Mouse (Mus musculus) embryonic facial prominence, embryonic 15.5 days (tissue): ENCODE results near the gene 4930568D16Rik. TPM values are rescaled to one million over a fixed set of nuclear protein-coding genes. Genes with fewer than 3 reads are reported as not detected.

ENCODE experiments used
- ATAC-seq: fragments of 200-750 bp; cut with Nextera tagmentation; 2 replicates; pipeline ENCODE4 v1.8.0; 2017; ENCODE audit warnings: low read depth, moderate TSS enrichment; ENCODE audit not compliant: insufficient number of reproducible peaks, low FRiP score, low TSS enrichment
- H3K27ac ChIP-seq: fragments of 300-500 bp; sonication (generic); replicated peaks from 2 replicates; pipeline ENCODE4 v1.5.1; 2015; ENCODE audit warnings: mild to moderate bottlenecking, inconsistent platforms
- H3K27me3 ChIP-seq: fragments of 300-500 bp; sonication (generic); 2 replicates; pipeline ENCODE4 v1.6.1; 2015; ENCODE audit warnings: inconsistent platforms
- H3K36me3 ChIP-seq: fragments of 300-500 bp; sonication (generic); 2 replicates; pipeline ENCODE4 v1.6.1; 2015; ENCODE audit warnings: mild to moderate bottlenecking, inconsistent platforms
- H3K4me1 ChIP-seq: fragments of 300-500 bp; sonication (generic); 2 replicates; pipeline ENCODE4 v1.6.1; 2015; ENCODE audit warnings: inconsistent platforms
- H3K4me2 ChIP-seq: fragments of 300-500 bp; sonication (generic); replicated peaks from 2 replicates; pipeline ENCODE4 v1.6.1; 2015; ENCODE audit warnings: mild to moderate bottlenecking, inconsistent platforms
- H3K4me3 ChIP-seq: fragments of 300-500 bp; sonication (generic); replicated peaks from 2 replicates; pipeline ENCODE4 v1.5.1; 2015; ENCODE audit warnings: mild to moderate bottlenecking, inconsistent platforms
- H3K9ac ChIP-seq: fragments of 300-500 bp; sonication (generic); 2 replicates; pipeline ENCODE4 v1.6.1; 2015; ENCODE audit warnings: inconsistent platforms
- H3K9me3 ChIP-seq: fragments of 300-500 bp; sonication (generic); replicated peaks from 2 replicates; pipeline ENCODE4 v1.6.1; 2016; ENCODE audit warnings: inconsistent platforms
- WGBS: fragments of 180-500 bp; shearing (Covaris S2); methylation state at CpG from one replicate; pipeline ENCODE4 v1.1.7; 2015; 5-methylcytosine and 5-hydroxymethylcytosine counted together
- polyA plus RNA-seq: library from polyadenylated mRNA; unstranded; fragments of >200 nt; fragmentation: Nextera tagmentation; extraction: Ambion mirVana; gene quantifications from 2 replicates; pipeline ENCODE4 v1.2.1, GENCODE M21; 2015

The 4930568D16Rik gene
- polyA plus RNA-seq = not detected in 2 replicates

- H3K9ac ChIP-seq = no peak within 1 kb of the TSS
- no peak for ATAC-seq
- no peaks in the 10 kb centered on the region for H3K9me3 ChIP-seq
- no peaks in the 10 kb centered on the region for H3K4me1 ChIP-seq
- H3K27ac ChIP-seq = no peak within 1 kb of the TSS
- H3K4me2 ChIP-seq = no peak within 1 kb of the TSS
- H3K4me3 ChIP-seq = no peak within 1 kb of the TSS
- H3K36me3 ChIP-seq = no peaks in the 10 kb centered on the region
- H3K27me3 ChIP-seq = no peaks in the 10 kb centered on the region
- 77% methylated on average over 2 of the region's 2 CpGs for WGBS
These were observed at the start of gene 4930568D16Rik for GRCm38 (mm10) chr2:35367629-35368028. Gene 4930568D16Rik (minus strand): TSS chr2:35367729.

GRCm38 (mm10) chr2:35417231-35417630 lies 49.7 kb upstream of the 4930568D16Rik start:
- Histone ChIP-seq H3K27ac (no peak overlapping the region), H3K27me3 (no peaks in the 10 kb centered on the region), H3K9me3 (no peaks in the 10 kb centered on the region), H3K4me2 (no peak overlapping the region), H3K9ac (no peak overlapping the region), H3K36me3 (peaks cover 33% of the 10 kb centered on the region), H3K4me1 (no peaks in the 10 kb centered on the region), H3K4me3 (no peak overlapping the region)
- WGBS = 81% methylated on average over 1 of the region's 1 CpGs
- no peak for ATAC-seq

- no peak overlapping the region for H3K9ac ChIP-seq
- 80% methylated on average over 6 of the region's 6 CpGs for WGBS
- H3K4me1 ChIP-seq = no peaks in the 10 kb centered on the region
- no peaks in the 10 kb centered on the region for H3K9me3 ChIP-seq
- H3K27ac ChIP-seq = no peak overlapping the region
- no peaks in the 10 kb centered on the region for H3K27me3 ChIP-seq
- peaks cover 32% of the 10 kb centered on the region for H3K36me3 ChIP-seq
- ATAC-seq = no peak
- no peak overlapping the region for H3K4me3 ChIP-seq
- H3K4me2 ChIP-seq = no peak overlapping the region
These were observed 48.9 kb upstream of the 4930568D16Rik start for GRCm38 (mm10) chr2:35416473-35416872.

- no peak for ATAC-seq
- H3K27me3 ChIP-seq = no peaks in the 10 kb centered on the region
- 90% methylated on average over 3 of the region's 3 CpGs for WGBS
These were observed 45.3 kb upstream of the 4930568D16Rik start for GRCm38 (mm10) chr2:35412810-35413209.

GRCm38 (mm10) chr2:35412246-35412645 lies 44.7 kb upstream of the 4930568D16Rik start:
- no peaks in the 10 kb centered on the region for H3K4me1 ChIP-seq
- no peak overlapping the region for H3K4me3 ChIP-seq
- peaks cover 24% of the 10 kb centered on the region; the same call in 1 of the 2 replicates for H3K36me3 ChIP-seq
- H3K9me3 ChIP-seq = no peaks in the 10 kb centered on the region
- H3K27ac ChIP-seq = no peak overlapping the region
- no peaks in the 10 kb centered on the region for H3K27me3 ChIP-seq
- H3K4me2 ChIP-seq = no peak overlapping the region
- no peak overlapping the region for H3K9ac ChIP-seq
- ATAC-seq = no peak
- 78% methylated on average over 2 of the region's 2 CpGs for WGBS

More at GRCm38 (mm10) chr2:35412810-35413209, 45.3 kb upstream of the 4930568D16Rik start:
- Histone ChIP-seq H3K4me1 (no peaks in the 10 kb centered on the region), H3K9ac (no peak overlapping the region), H3K4me3 (no peak overlapping the region), H3K36me3 (peaks cover 23% of the 10 kb centered on the region; the same call in 1 of the 2 replicates), H3K4me2 (no peak overlapping the region), H3K9me3 (no peaks in the 10 kb centered on the region), H3K27ac (no peak overlapping the region)

GRCm38 (mm10) chr2:35411640-35412190 lies 44.2 kb upstream of the 4930568D16Rik start:
- 70% methylated on average over 10 of the region's 10 CpGs for WGBS
- no peak overlapping the region for H3K9ac ChIP-seq
- H3K27me3 ChIP-seq = no peaks in the 10 kb centered on the region
- H3K4me2 ChIP-seq = no peak overlapping the region
- no peak for ATAC-seq
- H3K36me3 ChIP-seq = peaks cover 30% of the 10 kb centered on the region; the same call in 1 of the 2 replicates
- no peaks in the 10 kb centered on the region for H3K9me3 ChIP-seq
- no peak overlapping the region for H3K27ac ChIP-seq
- no peaks in the 10 kb centered on the region for H3K4me1 ChIP-seq
- H3K4me3 ChIP-seq = no peak overlapping the region

GRCm38 (mm10) chr2:35409466-35409865 lies 41.9 kb upstream of the 4930568D16Rik start:
- WGBS = 91% methylated on average over 6 of the region's 6 CpGs
- Histone ChIP-seq H3K4me2 (no peak overlapping the region), H3K9me3 (no peaks in the 10 kb centered on the region), H3K4me3 (no peak overlapping the region), H3K27ac (no peak overlapping the region), H3K27me3 (no peaks in the 10 kb centered on the region), H3K9ac (no peak overlapping the region), H3K4me1 (no peaks in the 10 kb centered on the region), H3K36me3 (peaks cover 37% of the 10 kb centered on the region; the same call in 1 of the 2 replicates)
- no peak for ATAC-seq

GRCm38 (mm10) chr2:35408409-35409110 lies 41.0 kb upstream of the 4930568D16Rik start:
- Histone ChIP-seq H3K27me3 (no peaks in the 10 kb centered on the region), H3K4me2 (no peak overlapping the region), H3K9ac (no peak overlapping the region), H3K4me3 (no peak overlapping the region), H3K27ac (no peak overlapping the region), H3K4me1 (no peaks in the 10 kb centered on the region), H3K36me3 (peaks cover 40% of the 10 kb centered on the region; the same call in 1 of the 2 replicates), H3K9me3 (no peaks in the 10 kb centered on the region)
- no peak for ATAC-seq
- WGBS = 73% methylated on average over 5 of the region's 5 CpGs

GRCm38 (mm10) chr2:35407878-35408277 lies 40.3 kb upstream of the 4930568D16Rik start:
- ATAC-seq = no peak
- Histone ChIP-seq H3K4me2 (no peak overlapping the region), H3K4me1 (no peaks in the 10 kb centered on the region), H3K36me3 (peaks cover 40% of the 10 kb centered on the region; the same call in 1 of the 2 replicates), H3K27me3 (no peaks in the 10 kb centered on the region), H3K9ac (no peak overlapping the region), H3K4me3 (no peak overlapping the region), H3K27ac (no peak overlapping the region), H3K9me3 (no peaks in the 10 kb centered on the region)
- 82% methylated on average over 7 of the region's 7 CpGs for WGBS

GRCm38 (mm10) chr2:35407266-35407665 lies 39.7 kb upstream of the 4930568D16Rik start:
- no peak overlapping the region for H3K4me3 ChIP-seq
- no peak for ATAC-seq
- 77% methylated on average over 6 of the region's 6 CpGs for WGBS
- H3K36me3 ChIP-seq = peaks cover 39% of the 10 kb centered on the region
- H3K4me2 ChIP-seq = no peak overlapping the region
- H3K9me3 ChIP-seq = no peaks in the 10 kb centered on the region
- H3K27me3 ChIP-seq = no peaks in the 10 kb centered on the region
- H3K27ac ChIP-seq = no peak overlapping the region
- no peaks in the 10 kb centered on the region for H3K4me1 ChIP-seq
- H3K9ac ChIP-seq = no peak overlapping the region

- no peak overlapping the region for H3K4me2 ChIP-seq
- no peak for ATAC-seq
- WGBS = 60% methylated on average over 1 of the region's 1 CpGs
- no peaks in the 10 kb centered on the region for H3K9me3 ChIP-seq
- H3K27ac ChIP-seq = no peak overlapping the region
- H3K4me3 ChIP-seq = no peak overlapping the region
- no peak overlapping the region for H3K9ac ChIP-seq
- H3K4me1 ChIP-seq = no peaks in the 10 kb centered on the region
- H3K27me3 ChIP-seq = no peaks in the 10 kb centered on the region
- H3K36me3 ChIP-seq = peaks cover 44% of the 10 kb centered on the region
These were observed 39.1 kb upstream of the 4930568D16Rik start for GRCm38 (mm10) chr2:35406611-35407010.
